Mouse (Mus musculus) kidney, adult 18-20 months (tissue): Measurements from ENCODE around the gene Jmjd6.

Experiments used
- DNase-seq: peaks from one replicate; pipeline ENCODE4 v3.0.0; 2021

Gene Jmjd6

GRCm38 (mm10) chr11:116843261-116844233, at the start of gene Jmjd6, which contains the start of gene Mettl23:
Gene Jmjd6 (minus strand): TSS chr11:116843449.
Gene Mettl23 (plus strand): TSS chr11:116843278.
- DNase-seq: peak; percentile 97

GRCm38 (mm10) chr11:116887136-116887535, 43.9 kb upstream of the Jmjd6 start:
- DNase-seq: no peak

GRCm38 (mm10) chr11:116885275-116886151, 42.3 kb upstream of the Jmjd6 start:
- peak; percentile 85 for DNase-seq

GRCm38 (mm10) chr11:116884061-116884460, 40.8 kb upstream of the Jmjd6 start:
- DNase-seq: no peak

GRCm38 (mm10) chr11:116882446-116882845, 39.2 kb upstream of the Jmjd6 start:
- DNase-seq: no peak

- DNase-seq: no peak
These were observed 38.2 kb upstream of the Jmjd6 start for GRCm38 (mm10) chr11:116881440-116881839.

- no peak for DNase-seq
These were observed 37.6 kb upstream of the Jmjd6 start for GRCm38 (mm10) chr11:116880839-116881238.

GRCm38 (mm10) chr11:116878454-116878853, 35.2 kb upstream of the Jmjd6 start:
- DNase-seq: peak; percentile 14

- DNase-seq: no peak
These were observed 30.7 kb upstream of the Jmjd6 start for GRCm38 (mm10) chr11:116873987-116874386.

- no peak for DNase-seq
These were observed 28.3 kb upstream of the Jmjd6 start for GRCm38 (mm10) chr11:116871538-116871937.

GRCm38 (mm10) chr11:116869641-116870040, 26.4 kb upstream of the Jmjd6 start:
- no peak for DNase-seq

GRCm38 (mm10) chr11:116869223-116869622, 26.0 kb upstream of the Jmjd6 start:
- no peak for DNase-seq

- DNase-seq: peak; percentile 51
These were observed 24.9 kb upstream of the Jmjd6 start for GRCm38 (mm10) chr11:116868129-116868528.

GRCm38 (mm10) chr11:116865945-116866585, 22.8 kb upstream of the Jmjd6 start:
- DNase-seq: peak; percentile 28

GRCm38 (mm10) chr11:116864444-116864843, 21.2 kb upstream of the Jmjd6 start:
- DNase-seq: no peak

GRCm38 (mm10) chr11:116857183-116857850, 14.1 kb upstream of the Jmjd6 start:
- DNase-seq: no peak

GRCm38 (mm10) chr11:116854279-116854678, 11.0 kb upstream of the Jmjd6 start:
- no peak for DNase-seq

- DNase-seq: peak; percentile 99
These were observed 10.3 kb upstream of the Jmjd6 start for GRCm38 (mm10) chr11:116853512-116853928.

- DNase-seq: peak; percentile 97
These were observed 9.8 kb upstream of the Jmjd6 start, which contains the start of gene Srsf2 for GRCm38 (mm10) chr11:116852891-116853511. Gene Srsf2 (minus strand): TSS chr11:116853094.

- DNase-seq: peak; percentile 84
These were observed 9.1 kb upstream of the Jmjd6 start, which contains the start of gene Mfsd11 for GRCm38 (mm10) chr11:116852291-116852890. Gene Mfsd11 (plus strand): TSS chr11:116852440.
